Mouse (Mus musculus) right cerebral cortex, postnatal 10 days (tissue): ENCODE measurements around the gene Scyl2.

Experiments used
- DNase-seq, 2 experiments: peaks; one replicate each; pipeline ENCODE4 v3.0.0; 2021; ENCODE audit warnings: low spot score in 2 of 2

Scyl2 gene

GRCm38 (mm10) chr10:89595935-89596334 is 90.2 kb downstream of the Scyl2 start:
- DNase-seq: no peak

- no peak for DNase-seq
Observed at GRCm38 (mm10) chr10:89595514-89595913, 90.6 kb downstream of the Scyl2 start.

DNA sequence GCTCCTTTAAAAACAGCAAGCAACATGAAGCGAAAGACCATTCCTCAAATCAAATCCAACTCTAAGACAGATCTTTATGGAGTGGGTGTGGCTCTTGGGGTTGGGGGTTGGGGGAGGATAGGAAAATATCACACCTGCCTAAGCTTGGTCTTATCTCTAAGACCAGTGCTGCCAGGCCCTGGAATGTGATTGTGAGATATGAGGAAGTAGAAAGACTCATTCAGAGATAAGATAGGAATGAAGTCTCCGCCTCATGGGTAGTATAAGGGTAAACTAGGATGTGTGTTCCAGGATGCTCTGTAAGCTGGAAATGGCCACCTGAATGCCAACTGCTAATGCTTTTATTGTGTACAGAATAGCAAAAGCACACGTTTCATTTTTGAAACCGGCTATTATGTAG is 91.8 kb downstream of the Scyl2 start:
- DNase-seq: no peak

GRCm38 (mm10) chr10:89592797-89593196 is 93.3 kb downstream of the Scyl2 start:
- DNase-seq: peak; percentile 27 to 58

DNA sequence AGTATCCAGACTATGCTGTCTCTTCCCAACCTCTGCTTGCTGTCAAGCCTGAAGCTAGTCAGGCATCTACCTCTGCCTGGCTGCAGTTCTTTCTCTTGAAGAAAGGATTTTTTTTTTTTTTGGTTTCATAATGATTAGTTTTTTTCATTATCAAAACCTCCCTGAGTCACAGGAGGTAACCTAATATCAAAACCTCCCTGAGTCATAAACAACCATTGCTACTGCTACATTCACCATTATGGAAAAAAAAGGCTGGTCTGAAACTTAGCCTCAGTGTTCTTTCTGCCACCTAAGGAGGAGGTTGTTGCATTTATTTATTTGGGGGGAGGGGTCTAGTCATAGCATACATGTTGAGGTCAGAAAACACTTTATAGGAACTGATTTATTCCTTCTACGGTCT is 96.2 kb downstream of the Scyl2 start:
- no peak for DNase-seq
